Mouse (Mus musculus) lung, embryonic 15.5 days (tissue): ENCODE data around the gene Kctd10. TPM values are rescaled to one million over a fixed set of nuclear protein-coding genes. Genes with fewer than 3 reads are reported as not detected.

ENCODE experiments used
- ATAC-seq: fragments of 200-750 bp; cut with Nextera tagmentation; 2 replicates; pipeline ENCODE4 v1.8.0; 2017; ENCODE audit warnings: moderate number of reproducible peaks, borderline replicate concordance; ENCODE audit not compliant: low FRiP score, low TSS enrichment; ENCODE audit errors: extremely low read depth
- H3K27ac ChIP-seq: fragments of 300-500 bp; sonication (generic); 2 replicates; pipeline ENCODE4 v1.5.1; 2015; ENCODE audit warnings: moderate library complexity, mild to moderate bottlenecking, inconsistent platforms
- H3K27me3 ChIP-seq: fragments of 300-500 bp; sonication (generic); 2 replicates; pipeline ENCODE4 v1.6.1; 2015; ENCODE audit warnings: inconsistent platforms
- H3K36me3 ChIP-seq: fragments of 300-500 bp; sonication (generic); 2 replicates; pipeline ENCODE4 v1.6.1; 2015; ENCODE audit warnings: inconsistent platforms
- H3K4me1 ChIP-seq: fragments of 300-500 bp; sonication (generic); 2 replicates; pipeline ENCODE4 v1.6.1; 2015; ENCODE audit warnings: inconsistent platforms
- H3K4me2 ChIP-seq: fragments of 300-500 bp; sonication (generic); 2 replicates; pipeline ENCODE4 v1.6.1; 2015; ENCODE audit warnings: inconsistent platforms, mild to moderate bottlenecking, moderate library complexity
- H3K4me3 ChIP-seq: fragments of 300-500 bp; sonication (generic); 2 replicates; pipeline ENCODE4 v1.5.1; 2015; ENCODE audit warnings: mild to moderate bottlenecking, inconsistent platforms
- H3K9ac ChIP-seq: fragments of 300-500 bp; sonication (generic); 2 replicates; pipeline ENCODE4 v1.6.1; 2015; ENCODE audit warnings: inconsistent platforms
- H3K9me3 ChIP-seq: fragments of 300-500 bp; sonication (generic); 2 replicates; pipeline ENCODE4 v1.6.1; 2016; ENCODE audit warnings: inconsistent platforms
- WGBS: fragments of 180-500 bp; shearing (Covaris S2); methylation state at CpG from one replicate; pipeline ENCODE4 v1.1.7; 2015; 5-methylcytosine and 5-hydroxymethylcytosine counted together
- microRNA-seq: library from miRNA; unstranded; fragments of <30 nt; microRNA quantifications from one replicate; pipeline ENCODE4, GENCODE M21; 2016
- polyA plus RNA-seq: library from polyadenylated mRNA; unstranded; fragments of >200 nt; fragmentation: Nextera tagmentation; extraction: Ambion mirVana; gene quantifications from 2 replicates; pipeline ENCODE4 v1.2.1, GENCODE M21; 2015

Kctd10 gene
- polyA plus RNA-seq, 1 experiment from 2014 or later, result 176 TPM

GRCm38 (mm10) chr5:114323791-114324507 is 56.4 kb downstream of the Kctd10 start:
- Histone ChIP-seq H3K4me2 (peak overlapping the region; percentile 34; the same call in 1 of the 2 replicates), H3K4me1 (0 out of 2 replicates have a peak, but pooled peaks cover 7% of the 10 kb centered on the region), H3K36me3 (no peaks in the 10 kb centered on the region), H3K27ac (no peak overlapping the region), H3K9me3 (no peaks in the 10 kb centered on the region), H3K4me3 (no peak overlapping the region), H3K9ac (no peak overlapping the region), H3K27me3 (no peaks in the 10 kb centered on the region)
- ATAC-seq, result no peak
- 18% methylated on average over 16 of the region's 16 CpGs for WGBS

- WGBS, result 50% methylated on average over 25 of the region's 25 CpGs
- H3K27me3 ChIP-seq, result no peaks in the 10 kb centered on the region
- peak overlapping the region; percentile 34; the same call in 1 of the 2 replicates for H3K4me2 ChIP-seq
- H3K9me3 ChIP-seq, result no peaks in the 10 kb centered on the region
- H3K4me3 ChIP-seq, result no peak overlapping the region
- H3K36me3 ChIP-seq, result no peaks in the 10 kb centered on the region
- H3K4me1 ChIP-seq, result 0 out of 2 replicates have a peak, but pooled peaks cover 7% of the 10 kb centered on the region
- no peak overlapping the region for H3K27ac ChIP-seq
- ATAC-seq, result no peak
- H3K9ac ChIP-seq, result no peak overlapping the region
Observed at GRCm38 (mm10) chr5:114323105-114323790, 57.1 kb downstream of the Kctd10 start.

Small RNA genes lying within 50 kb of the gene (microRNA-seq; reads per million reads assigned to microRNA genes)
- not detected for gene Mir7027

Other genes with a start within 250 kb of the Kctd10 start
- gene Acacb, start 234.0 kb downstream of the Kctd10 start, polyA plus RNA-seq, result 1.7 and 2.4 TPM in 2 replicates
- gene Foxn4, start 106.7 kb downstream of the Kctd10 start, polyA plus RNA-seq, result 1.4 and 1.7 TPM in 2 replicates
- gene Myo1h, start 91.3 kb downstream of the Kctd10 start, polyA plus RNA-seq, result 3.5 and 4.6 TPM in 2 replicates
- gene Ube3b, start 99 bp upstream of the Kctd10 start, polyA plus RNA-seq, result 43.4 and 46.5 TPM in 2 replicates
- gene Mmab, start 63.6 kb upstream of the Kctd10 start, polyA plus RNA-seq, result 30.5 and 31.0 TPM in 2 replicates
- 39.2 and 43.8 TPM in 2 replicates for gene Mvk, start 63.8 kb upstream of the Kctd10 start, polyA plus RNA-seq
- gene Fam222a, start 187.5 kb upstream of the Kctd10 start, polyA plus RNA-seq, result 2.1 TPM in 2 replicates